Mouse (Mus musculus) heart, postnatal 0 days (tissue): Measurements from ENCODE around the gene Fut8.

Experiments used
- CTCF ChIP-seq: IDR thresholded peaks from 2 replicates; pipeline ENCODE4 v1.5.1; 2016; ENCODE audit warnings: antibody characterized with exemption, control low read depth, low read depth
- EP300 ChIP-seq: IDR thresholded peaks from 2 replicates; pipeline ENCODE4 v1.6.1; 2016; ENCODE audit warnings: antibody characterized with exemption, low read depth

- TF ChIP-seq CTCF (no peak), EP300 (no peak)
These were observed 13.0 kb upstream of the Fut8 start for GRCm38 (mm10) chr12:77224891-77225290.
